ENCODE assay signal across 21 mouse cellular contexts in the genomic region with DNA sequence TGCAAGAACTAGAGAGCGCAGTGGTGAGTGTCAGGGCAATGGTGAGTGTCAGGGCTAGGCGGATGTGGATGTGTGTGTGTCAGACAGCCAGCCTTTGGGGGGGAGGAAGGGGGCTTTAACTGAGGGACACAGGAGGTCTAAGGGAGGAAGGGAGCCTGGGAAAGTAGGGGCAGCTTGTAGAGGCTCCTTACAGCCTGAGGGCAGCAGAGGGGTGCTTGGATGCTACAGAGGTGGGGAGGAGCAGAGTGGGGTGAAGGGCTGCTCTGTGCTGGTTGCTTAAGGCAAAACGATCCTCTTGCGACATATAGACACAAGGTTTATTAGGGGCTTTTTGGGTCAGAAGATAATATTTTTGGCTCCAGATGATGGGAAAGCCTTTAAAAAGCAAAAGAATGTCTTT. TPM values are rescaled to one million over a fixed set of nuclear protein-coding genes. Genes with fewer than 3 reads are reported as not detected.
A peak's percentile ranks its signal among the peaks of the same experiment; 100 is the strongest.
DNase-seq lines count a peak whose midpoint lies in the region; ATAC-seq and TF ChIP-seq lines count a peak whose summit lies in the region.
"Had no signal": no experiment of that assay in that cellular context is flagged by ENCODE, and none has a peak within 500 bp of the region (broad histone marks: within the 10 kb centered on the region; RNA-seq: fewer than 3 reads in every experiment).

No protein-coding gene starts in this region.

- peaks cover 56% of the 10 kb centered on the region for H3K36me3 ChIP-seq in forebrain, embryonic 13.5 days (ENCODE audit: poor library complexity, severe bottlenecking)
- peaks cover 18% of the 10 kb centered on the region; the same call in 1 of the 2 replicates for H3K36me3 ChIP-seq in forebrain, postnatal 0 days (ENCODE audit: insufficient read depth)
- peaks cover 38% of the 10 kb centered on the region for H3K36me3 ChIP-seq in midbrain, embryonic 13.5 days
- peaks cover 3% of the 10 kb centered on the region; the same call in 1 of the 2 replicates for H3K36me3 ChIP-seq in stomach, postnatal 0 days (ENCODE audit: control insufficient read depth, insufficient read depth, low read length)

- no peak overlapping the region for H3K4me3 ChIP-seq in forebrain, embryonic 13.5 days
- H3K4me3 ChIP-seq in forebrain, postnatal 0 days (ENCODE audit: low read depth, low read length): no peak overlapping the region
- no peak overlapping the region for H3K4me3 ChIP-seq in layer of hippocampus, adult 2 months
- H3K4me3 ChIP-seq in midbrain, embryonic 13.5 days (replicated peaks): no peak overlapping the region
- H3K4me3 ChIP-seq in stomach, postnatal 0 days (ENCODE audit: low read depth, low read length): no peak overlapping the region
- H3K4me3 ChIP-seq: limb, embryonic 13.5 days had no signal

- no peak for TF ChIP-seq EP300 in stomach, postnatal 0 days (optimal IDR thresholded peaks at IDR 0.05)

- WGBS in forebrain, embryonic 13.5 days: 49% methylated on average over 4 of the region's 4 CpGs
- 58% methylated on average over 4 of the region's 4 CpGs for WGBS in forebrain, postnatal 0 days
- 44% methylated on average over 4 of the region's 4 CpGs for WGBS in midbrain, embryonic 13.5 days
- WGBS in stomach, postnatal 0 days: 76% methylated on average over 4 of the region's 4 CpGs

- 0 out of 2 replicates have a peak overlapping the region, but pooled peaks have one; percentile 2 for H3K27ac ChIP-seq in forebrain, embryonic 13.5 days
- no peak overlapping the region for H3K27ac ChIP-seq in forebrain, postnatal 0 days (ENCODE audit: low read depth, low read length)
- H3K27ac ChIP-seq in layer of hippocampus, adult 2 months: peak overlapping the region; percentile 34; the same call in 1 of the 2 replicates
- H3K27ac ChIP-seq in midbrain, embryonic 13.5 days: peak overlapping the region; percentile 36
- no peak overlapping the region for H3K27ac ChIP-seq in stomach, postnatal 0 days (replicated peaks)
- H3K27ac ChIP-seq: kidney, postnatal 0 days; limb, embryonic 13.5 days had no signal

- no peak overlapping the region for H3K4me2 ChIP-seq in forebrain, embryonic 13.5 days
- H3K4me2 ChIP-seq in forebrain, postnatal 0 days (ENCODE audit: low read depth): no peak overlapping the region
- H3K4me2 ChIP-seq in midbrain, embryonic 13.5 days (replicated peaks): no peak overlapping the region
- H3K4me2 ChIP-seq in stomach, postnatal 0 days (replicated peaks; ENCODE audit: low read depth): no peak overlapping the region
- H3K4me2 ChIP-seq: heart, embryonic 11.5 days; limb, embryonic 13.5 days had no signal

- DNase-seq in forebrain, postnatal 0 days: no peak
- no peak for DNase-seq in layer of hippocampus, adult 2 months (ENCODE audit: low spot score in 2 of 2)
- no peak for DNase-seq in layer of hippocampus, postnatal 25 days (ENCODE audit: extremely low spot score in 1 of 2, low spot score in 1 of 2)
- no peak for DNase-seq in stomach, postnatal 0 days (ENCODE audit: low spot score)
- no peak for DNase-seq in adrenal gland, adult 8-10 months
- DNase-seq: adrenal gland, postnatal 10 days; cerebellum, adult 18-20 months; gastrocnemius, postnatal 14 days; heart, postnatal 14 days; layer of hippocampus, adult 9-11 months; lung, postnatal 36 days; thymus, postnatal 36 days had no signal

- peaks cover 4% of the 10 kb centered on the region; the same call in 1 of the 2 replicates for H3K9me3 ChIP-seq in forebrain, embryonic 13.5 days (replicated peaks)
- H3K9me3 ChIP-seq in forebrain, postnatal 0 days (ENCODE audit: low read length): no peaks in the 10 kb centered on the region
- no peaks in the 10 kb centered on the region for H3K9me3 ChIP-seq in midbrain, embryonic 13.5 days
- no peaks in the 10 kb centered on the region for H3K9me3 ChIP-seq in stomach, postnatal 0 days (ENCODE audit: control insufficient read depth, low read length)
- H3K9me3 ChIP-seq: limb, embryonic 13.5 days had no signal

- H3K4me1 ChIP-seq in forebrain, embryonic 13.5 days: peaks cover 4% of the 10 kb centered on the region; the same call in 1 of the 2 replicates
- no peaks in the 10 kb centered on the region for H3K4me1 ChIP-seq in forebrain, postnatal 0 days (ENCODE audit: insufficient read depth)
- peaks cover 19% of the 10 kb centered on the region for H3K4me1 ChIP-seq in midbrain, embryonic 13.5 days (replicated peaks)
- H3K4me1 ChIP-seq in stomach, postnatal 0 days (replicated peaks; ENCODE audit: control insufficient read depth, insufficient read depth): no peaks in the 10 kb centered on the region

- no peak for TF ChIP-seq CTCF in forebrain, postnatal 0 days (IDR thresholded peaks at IDR 0.05; ENCODE audit: low read depth)
- no peak for TF ChIP-seq CTCF in layer of hippocampus, adult 2 months (conservative IDR thresholded peaks at IDR 0.05)
- 0 out of 2 replicates have a peak, but pooled peaks have one; percentile 10 for TF ChIP-seq CTCF in stomach, postnatal 0 days (IDR thresholded peaks at IDR 0.05; ENCODE audit: low read depth)

- ATAC-seq in forebrain, embryonic 13.5 days: no peak
- ATAC-seq in forebrain, postnatal 0 days: no peak
- peak; percentile 50; the same call in 1 of the 2 replicates for ATAC-seq in midbrain, embryonic 13.5 days
- ATAC-seq in stomach, postnatal 0 days (ENCODE audit: low FRiP score, low TSS enrichment): no peak
- ATAC-seq: intestine, postnatal 0 days had no signal

- H3K9ac ChIP-seq in forebrain, embryonic 13.5 days: no peak overlapping the region
- no peak overlapping the region for H3K9ac ChIP-seq in forebrain, postnatal 0 days
- no peak overlapping the region for H3K9ac ChIP-seq in midbrain, embryonic 13.5 days (replicated peaks)
- no peak overlapping the region for H3K9ac ChIP-seq in stomach, postnatal 0 days (ENCODE audit: low read length)
- H3K9ac ChIP-seq: limb, embryonic 13.5 days had no signal

- H3K27me3 ChIP-seq in forebrain, embryonic 13.5 days: no peaks in the 10 kb centered on the region
- no peaks in the 10 kb centered on the region for H3K27me3 ChIP-seq in forebrain, postnatal 0 days (ENCODE audit: insufficient read depth, low read length)
- no peaks in the 10 kb centered on the region for H3K27me3 ChIP-seq in midbrain, embryonic 13.5 days
- H3K27me3 ChIP-seq in stomach, postnatal 0 days (ENCODE audit: control insufficient read depth, insufficient read depth, low read length): no peaks in the 10 kb centered on the region
- H3K27me3 ChIP-seq: CH12.LX; limb, embryonic 13.5 days had no signal

RNA-seq across cellular contexts. Expression of a gene that starts 17.4 kb away (rescaled TPM):
- polyA plus RNA-seq in forebrain, embryonic 13.5 days (2015; fragmentation: Nextera tagmentation; extraction: Ambion mirVana): 89.9 and 95.2 TPM in 2 replicates
- total RNA-seq in forebrain, postnatal 0 days (2014; rRNA removed): 69.9 and 73.6 TPM in 2 replicates
- 139 TPM in 2 replicates for polyA plus RNA-seq in forebrain, postnatal 0 days (2015; fragmentation: Nextera tagmentation; extraction: Ambion mirVana)
- 10 to 100 TPM; 52.0 to 55.7 TPM for total RNA-seq in layer of hippocampus, adult 2 months (2021)
- total RNA-seq in layer of hippocampus, postnatal 25 days (2021): 10 to 100 TPM; 61.3 to 66.5 TPM
- 88.1 and 91.0 TPM in 2 replicates for polyA plus RNA-seq in midbrain, embryonic 13.5 days (2015; fragmentation: Nextera tagmentation; extraction: Ambion mirVana)
- 68.8 and 68.9 TPM in 2 replicates for polyA plus RNA-seq in stomach, postnatal 0 days (2015; fragmentation: Nextera tagmentation; extraction: Ambion mirVana)
- total RNA-seq in adrenal gland, adult 8-10 months (2022): 10 to 100 TPM; 36.3 to 40.3 (median 36.5) TPM

RNA-seq across cellular contexts. Expression of a gene that starts 33.4 kb away (rescaled TPM):
- polyA plus RNA-seq in forebrain, embryonic 13.5 days (2015; fragmentation: Nextera tagmentation; extraction: Ambion mirVana): 28.9 and 35.1 TPM in 2 replicates
- 96.0 and 124 TPM in 2 replicates for total RNA-seq in forebrain, postnatal 0 days (2014; rRNA removed)
- 22.8 and 29.1 TPM in 2 replicates for polyA plus RNA-seq in forebrain, postnatal 0 days (2015; fragmentation: Nextera tagmentation; extraction: Ambion mirVana)
- 100 to 1,000 TPM; 150 to 156 TPM for total RNA-seq in layer of hippocampus, adult 2 months (2021)
- total RNA-seq in layer of hippocampus, postnatal 25 days (2021): 100 to 1,000 TPM; 144 to 147 TPM
- 31.6 and 39.1 TPM in 2 replicates for polyA plus RNA-seq in midbrain, embryonic 13.5 days (2015; fragmentation: Nextera tagmentation; extraction: Ambion mirVana)
- polyA plus RNA-seq in stomach, postnatal 0 days (2015; fragmentation: Nextera tagmentation; extraction: Ambion mirVana): 12.0 and 12.9 TPM in 2 replicates
- total RNA-seq in adrenal gland, adult 8-10 months (2022): 10 to 100 TPM; 18.3 to 32.9 (median 24.8) TPM

RNA-seq across cellular contexts. Expression of a gene that starts 37.5 kb away (rescaled TPM):
- 2.5 TPM in 2 replicates for polyA plus RNA-seq in forebrain, embryonic 13.5 days (2015; fragmentation: Nextera tagmentation; extraction: Ambion mirVana)
- total RNA-seq in forebrain, postnatal 0 days (2014; rRNA removed): 1.5 and 1.7 TPM in 2 replicates
- 0.74 and 2.8 TPM in 2 replicates for polyA plus RNA-seq in forebrain, postnatal 0 days (2015; fragmentation: Nextera tagmentation; extraction: Ambion mirVana)
- total RNA-seq in layer of hippocampus, adult 2 months (2021): not detected
- under 1 TPM in 1 of 2 experiments, not detected in 1; 0.59 TPM for total RNA-seq in layer of hippocampus, postnatal 25 days (2021)
- polyA plus RNA-seq in midbrain, embryonic 13.5 days (2015; fragmentation: Nextera tagmentation; extraction: Ambion mirVana): 1.6 and 3.4 TPM in 2 replicates
- 0.49 and 0.51 TPM in 2 replicates for polyA plus RNA-seq in stomach, postnatal 0 days (2015; fragmentation: Nextera tagmentation; extraction: Ambion mirVana)
- total RNA-seq in adrenal gland, adult 8-10 months (2022): not detected
- total RNA-seq: adrenal gland, postnatal 10 days; CH12.LX; gastrocnemius, postnatal 14 days; heart, postnatal 14 days had no signal
- polyA plus RNA-seq: heart, embryonic 11.5 days; kidney, postnatal 0 days; limb, embryonic 13.5 days; liver, embryonic 16.5 days; neural tube, embryonic 11.5 days had no signal

Comparison
In these comparisons a context has a peak if more than half of its experiments do, and no peak if none do; other contexts are left out.
1. H3K27ac ChIP-seq: peak in forebrain, embryonic 13.5 days (single experiment), layer of hippocampus, adult 2 months (single experiment) and midbrain, embryonic 13.5 days (single experiment); none in forebrain, postnatal 0 days (single experiment) and stomach, postnatal 0 days (single experiment).